Mouse (Mus musculus): ENCODE measurements at regions not wholly inside any gene's neighbourhood (a gene's known extent, or its start where the extent isn't known, plus 50 kb on each side); places are given as distances from the start of the nearest gene placed in this dataset.
A peak's percentile ranks its signal among the peaks of the same experiment; 100 is the strongest.

DNA sequence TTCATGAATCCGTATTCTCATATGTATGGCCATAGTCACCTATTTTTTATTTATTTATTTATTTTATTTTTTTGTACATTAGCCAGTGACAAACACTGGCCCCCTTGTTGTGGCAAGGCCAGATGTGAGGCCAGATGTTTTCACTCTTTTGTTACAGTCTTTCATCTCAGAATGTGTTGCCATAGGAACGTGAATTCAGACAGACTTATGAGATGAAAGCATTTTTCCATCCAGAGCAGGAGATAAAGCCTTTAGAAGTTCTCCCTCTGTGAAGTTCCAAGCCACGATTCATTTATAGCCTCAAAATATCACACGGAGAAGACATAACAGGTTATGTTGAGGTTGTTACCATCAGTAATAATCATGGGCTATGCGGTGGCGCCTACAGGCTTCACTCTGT lies 220.9 kb downstream of the Arpp21 start:
- no peak for DNase-seq (ENCODE audit: low spot score in 2 of 2)

GRCm38 (mm10) chr9:111994401-111994800 lies 241.3 kb downstream of the Arpp21 start:
- no peak for DNase-seq (ENCODE audit: low spot score in 2 of 2)

GRCm38 (mm10) chr9:111993844-111994243 lies 241.9 kb downstream of the Arpp21 start:
- DNase-seq (ENCODE audit: low spot score in 2 of 2): no peak

GRCm38 (mm10) chr9:111990060-111990459 lies 245.7 kb downstream of the Arpp21 start:
- DNase-seq (ENCODE audit: low spot score in 2 of 2): no peak

DNA sequence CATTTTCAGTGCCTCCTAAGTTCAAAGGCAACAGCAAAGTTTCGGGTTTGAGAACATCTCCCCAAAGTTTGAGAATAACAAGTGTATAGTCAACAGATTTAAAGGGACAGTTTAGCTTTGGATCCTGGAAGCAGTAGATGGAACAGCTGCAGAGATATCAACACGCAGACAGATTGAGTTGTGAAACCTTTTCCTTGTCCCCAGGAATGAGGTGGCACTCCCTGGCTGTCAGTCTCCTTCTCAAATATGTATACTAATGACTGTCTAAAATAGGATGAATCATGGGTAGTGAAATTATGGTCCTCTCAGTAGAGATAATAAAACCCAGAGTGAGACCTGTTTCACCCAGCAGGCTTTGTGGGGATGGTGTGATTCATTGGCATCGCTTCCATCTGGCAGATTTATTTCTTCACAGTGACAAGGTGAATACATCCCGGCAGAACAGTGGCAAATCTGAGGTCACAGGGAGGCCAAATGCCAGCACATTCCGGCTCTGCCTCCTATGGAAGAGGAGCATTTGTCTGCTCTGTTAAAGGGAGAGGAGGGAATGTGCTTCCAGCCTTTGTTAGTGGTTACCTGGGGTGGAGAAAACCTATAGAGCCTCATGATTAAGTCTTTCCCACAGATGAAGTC lies 272.2 kb downstream of the Arpp21 start:
- DNase-seq (ENCODE audit: low spot score in 2 of 2): no peak

DNA sequence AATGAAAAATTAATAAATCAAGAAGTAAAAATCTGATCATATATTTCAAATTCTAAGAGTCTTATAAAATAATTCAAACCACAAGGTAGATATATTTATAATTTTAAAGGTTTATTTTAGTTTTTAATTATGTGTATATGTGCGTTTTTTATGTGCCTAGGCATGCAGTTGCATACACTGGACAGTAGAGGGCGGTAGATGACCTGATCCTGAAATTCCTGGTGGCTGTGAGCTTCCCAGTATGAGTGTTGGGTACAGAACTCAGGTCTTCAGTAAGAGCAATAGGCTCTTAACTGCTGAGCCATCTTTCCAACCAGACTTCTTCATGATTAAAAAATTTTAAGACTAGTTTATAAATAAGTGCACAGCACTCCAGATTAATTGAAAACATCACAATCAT lies 267.7 kb upstream of the Stac start:
- no peak for DNase-seq (ENCODE audit: low spot score in 2 of 2)

DNA sequence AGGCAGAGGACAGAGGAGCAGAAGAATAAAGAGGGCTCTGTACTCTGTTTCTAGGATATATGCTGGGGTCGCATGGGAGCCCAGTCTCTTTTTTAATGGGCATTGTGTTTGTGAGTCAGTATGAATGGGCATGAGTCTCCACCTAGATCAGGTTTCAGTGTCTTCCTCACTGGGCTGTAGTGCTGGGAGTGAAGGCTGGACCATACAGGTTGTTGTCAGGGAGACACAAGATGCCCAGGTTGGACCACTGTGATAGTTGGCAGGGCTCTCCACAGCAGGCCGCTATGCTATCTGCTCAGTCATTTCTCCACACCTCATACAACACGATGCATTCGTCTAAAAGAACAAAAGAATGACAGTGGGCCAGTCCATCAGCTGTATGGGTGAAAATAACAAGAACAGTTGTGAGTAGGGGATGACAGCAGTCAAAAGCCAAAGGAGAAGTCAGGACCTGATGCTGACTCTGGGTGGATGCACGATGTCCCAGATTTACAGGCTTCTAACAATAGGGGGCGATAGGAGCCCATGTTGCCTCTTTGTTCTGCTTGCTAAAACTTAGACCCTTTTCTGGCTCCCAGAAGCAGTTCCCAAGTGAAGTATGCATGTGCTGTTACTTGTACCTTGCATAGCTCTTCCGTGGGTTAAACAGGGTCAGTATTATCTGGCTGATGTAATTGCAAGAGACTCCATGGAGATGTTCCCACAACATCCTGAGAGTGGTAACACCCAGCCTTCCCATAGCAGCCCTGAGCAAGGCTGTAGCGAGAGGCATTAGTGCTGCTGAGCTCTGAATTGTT lies 249.3 kb upstream of the Stac start:
- no peak for DNase-seq (ENCODE audit: low spot score in 2 of 2)

DNA sequence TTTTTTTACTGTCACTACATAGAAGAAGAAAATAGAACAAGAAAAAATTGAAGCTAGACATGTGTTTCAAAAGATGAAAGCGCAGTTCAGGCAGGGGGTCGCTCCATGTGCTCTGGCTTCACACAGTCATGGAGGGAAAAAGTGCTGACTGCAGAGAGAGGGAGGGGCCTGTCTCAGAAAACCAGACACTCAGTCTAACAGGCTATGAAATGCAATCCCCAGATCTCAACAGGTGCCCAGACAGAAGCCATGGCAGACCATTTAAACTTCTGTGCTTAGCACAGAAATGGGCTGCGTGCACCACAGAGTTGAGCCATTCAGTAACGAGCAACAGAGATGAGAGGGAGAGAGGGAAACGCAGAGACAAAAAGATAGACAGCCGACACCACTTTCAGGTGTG lies 242.3 kb upstream of the Stac start:
- DNase-seq (ENCODE audit: low spot score in 2 of 2): no peak

DNA sequence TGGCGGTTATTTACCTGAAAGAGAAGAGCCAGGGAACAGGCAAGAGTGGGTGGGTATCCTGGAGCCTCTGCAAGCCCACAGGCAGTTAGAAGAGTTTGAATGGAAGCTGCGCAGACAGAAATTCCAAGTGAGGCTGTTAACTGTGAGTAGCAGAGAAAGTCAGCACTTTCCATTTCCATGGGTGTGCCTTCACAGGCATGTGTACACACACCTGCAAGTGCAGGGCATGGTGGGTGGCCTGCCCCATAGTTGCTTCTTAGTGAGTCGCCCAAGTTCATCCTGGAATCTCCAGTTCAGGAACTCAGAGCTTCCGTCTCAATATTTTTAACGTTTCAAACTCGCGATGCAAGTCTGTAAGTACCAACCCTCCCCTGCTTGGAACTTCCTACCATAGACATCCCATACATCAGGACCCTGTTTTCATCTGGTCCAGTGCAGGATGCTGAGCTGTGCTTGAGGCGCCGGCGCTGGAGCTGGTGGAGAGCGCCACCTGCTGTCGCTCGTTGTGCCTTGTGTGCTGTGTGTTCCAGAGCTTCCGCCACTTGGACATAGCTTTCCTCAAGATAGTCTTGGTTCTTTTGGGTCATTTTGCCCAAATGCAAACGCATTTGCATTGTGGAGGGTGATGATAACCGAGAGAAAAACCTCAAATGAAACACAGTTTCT lies 228.3 kb upstream of the Stac start:
- peak in 1 of 2 experiments; percentile 25 for DNase-seq (ENCODE audit: low spot score in 2 of 2)

- DNase-seq (ENCODE audit: low spot score in 2 of 2): peak in 1 of 2 experiments; percentile 5
Measured at GRCm38 (mm10) chr9:111916684-111917535, 226.8 kb upstream of the Stac start.

- DNase-seq (ENCODE audit: low spot score in 2 of 2): no peak
Measured at GRCm38 (mm10) chr9:111908806-111909205, 218.7 kb upstream of the Stac start.

- DNase-seq (ENCODE audit: low spot score in 2 of 2): no peak
Measured at GRCm38 (mm10) chr9:111900196-111900595, 210.0 kb upstream of the Stac start.

GRCm38 (mm10) chr9:111897626-111898025 lies 207.5 kb upstream of the Stac start:
- no peak for DNase-seq (ENCODE audit: low spot score in 2 of 2)

DNA sequence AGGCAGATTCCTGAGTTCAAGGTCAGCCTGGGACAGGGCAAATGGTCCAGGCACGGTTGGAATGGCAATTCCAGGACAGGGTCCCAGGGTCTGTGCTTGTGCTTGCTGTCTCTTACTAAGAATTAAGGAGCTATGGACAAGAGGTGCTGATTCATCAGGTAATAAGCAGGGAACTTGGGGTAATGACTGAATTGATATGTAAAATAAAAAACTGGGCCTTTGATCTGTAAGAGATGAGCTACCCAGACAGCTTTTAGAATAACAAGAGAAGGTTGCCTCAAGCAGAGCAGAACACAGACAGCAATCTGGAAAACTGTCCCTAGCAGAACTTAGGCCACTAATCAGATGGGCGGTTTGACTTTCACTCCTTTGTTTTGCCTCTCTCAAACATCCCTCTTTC lies 189.6 kb upstream of the Stac start:
- DNase-seq (ENCODE audit: low spot score in 2 of 2): no peak

- DNase-seq (ENCODE audit: low spot score in 2 of 2): no peak
Measured at GRCm38 (mm10) chr9:111876846-111877245, 186.7 kb upstream of the Stac start.

GRCm38 (mm10) chr9:111870466-111870865 lies 180.3 kb upstream of the Stac start:
- DNase-seq (ENCODE audit: low spot score in 2 of 2): no peak

- no peak for DNase-seq (ENCODE audit: low spot score in 2 of 2)
Measured at GRCm38 (mm10) chr9:111869801-111870382, 179.7 kb upstream of the Stac start.

- DNase-seq (ENCODE audit: low spot score in 2 of 2): no peak
Measured at GRCm38 (mm10) chr9:111858051-111858450, 167.9 kb upstream of the Stac start.

DNA sequence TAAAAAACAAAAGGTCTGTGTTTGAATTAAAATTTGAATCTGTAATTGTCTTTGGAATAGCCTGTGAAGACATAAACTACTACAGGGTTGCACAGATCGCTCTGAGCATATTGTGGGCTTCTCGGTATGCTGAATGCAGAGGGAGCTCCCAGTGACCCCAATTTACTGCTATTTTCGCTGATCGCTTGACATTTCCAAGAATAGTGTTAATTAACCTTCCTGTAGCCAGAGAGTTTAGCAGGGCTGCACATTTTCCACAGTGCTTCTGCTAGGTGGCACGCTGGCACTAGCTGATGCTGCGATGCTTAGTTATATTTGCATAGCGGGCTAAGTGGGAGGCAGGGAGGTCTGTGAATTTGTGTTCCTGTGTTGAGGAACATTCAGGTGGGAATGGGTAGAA lies 164.8 kb upstream of the Stac start:
- no peak for DNase-seq (ENCODE audit: low spot score in 2 of 2)

- no peak for DNase-seq (ENCODE audit: low spot score in 2 of 2)
Measured at GRCm38 (mm10) chr9:111846366-111846765, 156.2 kb upstream of the Stac start.

- no peak for DNase-seq (ENCODE audit: low spot score in 2 of 2)
Measured at GRCm38 (mm10) chr9:111841151-111841550, 151.0 kb upstream of the Stac start.

All from spleen, postnatal 14 days (tissue).